Mouse (Mus musculus): ENCODE results near the gene Eif4e1b.

DNA sequence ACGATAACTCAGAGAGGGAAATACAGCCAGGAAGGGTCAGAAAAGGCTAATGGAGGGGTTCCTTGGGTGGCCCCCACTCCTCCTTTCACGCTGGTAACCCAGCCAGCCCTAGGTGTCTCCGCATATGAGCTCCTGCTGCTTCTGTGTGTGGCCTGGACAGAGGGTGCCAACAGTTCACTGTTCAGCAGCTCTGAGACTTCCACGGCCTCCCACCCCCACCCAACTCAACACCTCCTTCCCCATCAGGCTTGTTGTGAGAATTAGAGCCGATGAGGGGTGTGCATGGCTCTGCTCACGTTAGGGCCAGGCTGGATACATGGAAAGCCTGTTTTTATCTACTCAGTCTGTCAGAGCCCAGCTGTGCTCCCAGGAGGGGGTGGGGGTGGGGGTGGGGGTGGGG lies 37.7 kb upstream of the Eif4e1b start:
- TF ChIP-seq CTCF (IDR thresholded peaks at IDR 0.05; ENCODE audit: control insufficient read depth, insufficient read depth, low read length): no peak
- no peak for TF ChIP-seq POLR2A (IDR thresholded peaks at IDR 0.05; ENCODE audit: borderline replicate concordance, control insufficient read depth, low read depth, low read length)
